Mouse (Mus musculus) cerebellum, adult 18-20 months (tissue): Measurements from ENCODE around the gene Psmd8.
"Not testable (repeated sequence)": the region's sequence is repeated elsewhere in the genome, so short reads cannot be mapped to it uniquely, and the experiment has no call there.

Experiments used
- DNase-seq, 2 experiments: peaks; one replicate each; pipeline ENCODE4 v3.0.0; 2021

Psmd8 gene

GRCm38 (mm10) chr7:29170066-29170754 lies 10.3 kb downstream of the Psmd8 start, which contains the start of the genes Ggn and Spred3:
Ggn (plus strand) TSS chr7:29170210.
Spred3 (minus strand) TSS chr7:29170411.
- peak; percentile 61 to 65 for DNase-seq

DNA sequence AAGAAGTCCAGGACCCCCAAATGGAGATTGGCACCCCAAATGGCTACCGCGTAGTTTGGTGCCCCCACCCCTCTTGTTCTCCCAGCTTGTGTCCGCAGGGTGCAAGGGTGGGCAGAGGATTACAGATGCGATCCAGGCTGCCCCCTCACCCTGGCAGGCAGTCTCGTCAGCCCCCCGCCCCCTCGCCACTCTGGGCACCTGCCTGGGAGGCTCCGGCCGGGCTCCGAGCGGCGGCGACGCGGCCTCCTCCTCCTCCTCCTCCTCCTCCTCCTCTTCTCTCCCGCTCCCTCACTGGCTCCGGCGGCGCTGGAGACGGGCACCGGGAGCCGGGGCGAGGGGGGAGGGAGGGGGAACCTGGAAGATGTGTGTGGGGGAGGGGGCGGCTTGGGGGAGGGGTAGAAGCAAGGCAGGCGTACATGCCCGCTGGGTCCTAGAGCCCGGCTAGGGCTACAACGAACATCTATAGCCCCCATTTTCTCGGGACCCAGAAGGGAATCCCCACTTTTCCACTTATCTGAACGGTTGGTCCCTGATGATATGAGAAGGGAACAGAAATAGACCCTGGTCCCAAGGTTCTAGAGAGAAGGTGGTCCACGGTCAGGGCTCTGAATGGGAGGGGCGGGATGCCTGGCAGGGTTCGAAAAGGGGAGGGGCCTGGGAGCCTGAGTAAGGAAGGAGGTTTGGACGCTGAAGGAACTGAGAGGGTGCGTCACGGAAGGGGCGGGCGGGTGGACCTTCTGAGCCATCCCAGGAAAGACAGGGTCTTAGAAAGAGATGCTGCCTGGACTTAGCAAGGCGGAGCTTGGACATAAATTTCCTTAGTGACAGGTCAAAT lies 11.1 kb downstream of the Psmd8 start:
- DNase-seq = peak; percentile 85 to 91

DNA sequence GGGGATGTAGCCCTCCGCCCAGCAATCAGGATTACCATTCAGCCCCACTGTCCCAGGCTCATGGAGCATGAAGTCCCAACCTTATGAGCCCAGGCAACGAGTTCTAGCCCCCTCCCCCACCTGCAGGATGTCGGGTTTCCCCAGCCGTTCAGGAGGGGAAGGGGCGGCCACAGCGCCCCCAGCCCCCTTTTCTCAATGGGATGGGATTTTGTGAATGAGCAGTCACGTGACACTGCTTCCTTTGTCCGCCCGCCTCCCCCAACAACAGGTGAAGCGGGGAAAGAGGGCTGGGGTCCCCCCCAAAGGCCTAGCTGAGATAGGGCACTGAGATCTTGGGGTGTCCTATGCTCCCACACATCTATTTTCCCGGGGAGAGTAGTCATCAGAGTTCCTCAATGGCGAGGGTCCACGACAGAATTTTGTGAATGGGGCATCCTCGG lies 11.7 kb downstream of the Psmd8 start:
- peak; percentile 30 to 46 for DNase-seq

- DNase-seq = peak; percentile 22 to 32
Measured at GRCm38 (mm10) chr7:29168121-29168695, 12.3 kb downstream of the Psmd8 start.

- DNase-seq = peak in 1 of 2 experiments; percentile 31
Measured at GRCm38 (mm10) chr7:29167656-29168055, 12.8 kb downstream of the Psmd8 start.

- no peak for DNase-seq
Measured at GRCm38 (mm10) chr7:29162750-29163525, 17.6 kb downstream of the Psmd8 start.

DNA sequence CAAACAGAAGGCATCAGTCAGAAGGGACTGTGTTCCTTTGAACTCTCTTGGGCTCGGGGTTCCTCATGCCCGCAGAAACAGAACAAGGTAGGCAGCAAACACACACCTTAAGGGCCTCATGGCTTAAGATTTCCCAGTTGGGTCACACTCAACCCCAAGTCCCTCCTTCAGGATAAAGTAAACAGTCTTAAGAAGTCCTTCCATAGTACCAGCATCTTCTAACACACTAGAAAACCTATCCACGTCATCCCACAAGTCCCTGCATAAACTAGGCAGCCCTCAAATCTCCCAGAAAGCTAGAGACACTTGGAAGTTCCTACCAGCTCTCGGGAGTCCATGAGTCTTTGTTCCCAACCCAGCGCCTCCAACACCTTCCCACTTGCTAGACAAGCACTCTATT lies 18.2 kb downstream of the Psmd8 start:
- DNase-seq = no peak

GRCm38 (mm10) chr7:29158264-29158663 lies 22.2 kb downstream of the Psmd8 start:
- DNase-seq = no peak

GRCm38 (mm10) chr7:29155838-29156782 lies 24.4 kb downstream of the Psmd8 start, which contains the start of gene Fam98c:
Fam98c (minus strand) TSS chr7:29156234.
- peak; percentile 91 to 92 for DNase-seq

GRCm38 (mm10) chr7:29155196-29155837 lies 25.2 kb downstream of the Psmd8 start:
- DNase-seq = peak; percentile 95 to 96

GRCm38 (mm10) chr7:29154018-29154720 lies 26.3 kb downstream of the Psmd8 start:
- DNase-seq = peak; percentile 20 to 27

GRCm38 (mm10) chr7:29151486-29151885 lies 29.0 kb downstream of the Psmd8 start:
- no peak for DNase-seq

- no peak for DNase-seq
Measured at GRCm38 (mm10) chr7:29148771-29149170, 31.7 kb downstream of the Psmd8 start.

- DNase-seq = no peak
Measured at GRCm38 (mm10) chr7:29146625-29147367, 33.7 kb downstream of the Psmd8 start.

DNA sequence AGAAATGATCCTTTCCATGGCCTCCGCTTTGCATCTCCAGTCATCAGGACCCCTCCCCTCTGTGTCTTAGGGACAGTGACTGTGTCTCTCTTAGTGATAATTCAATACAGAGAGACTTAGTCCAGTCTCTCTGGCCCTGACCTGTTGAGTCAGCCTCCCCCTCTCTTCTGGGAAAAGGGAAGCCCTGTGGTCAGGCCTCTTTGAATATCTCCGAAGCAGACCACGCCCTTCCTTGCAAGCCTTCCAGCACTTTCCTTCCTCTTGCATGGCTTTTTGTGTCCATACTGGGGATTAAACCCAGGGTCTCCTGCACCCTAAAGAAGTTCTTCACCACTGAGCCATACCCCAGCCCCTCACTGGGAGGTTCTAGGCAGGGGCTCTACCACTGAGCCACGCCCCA lies 36.5 kb downstream of the Psmd8 start:
- no peak for DNase-seq

DNA sequence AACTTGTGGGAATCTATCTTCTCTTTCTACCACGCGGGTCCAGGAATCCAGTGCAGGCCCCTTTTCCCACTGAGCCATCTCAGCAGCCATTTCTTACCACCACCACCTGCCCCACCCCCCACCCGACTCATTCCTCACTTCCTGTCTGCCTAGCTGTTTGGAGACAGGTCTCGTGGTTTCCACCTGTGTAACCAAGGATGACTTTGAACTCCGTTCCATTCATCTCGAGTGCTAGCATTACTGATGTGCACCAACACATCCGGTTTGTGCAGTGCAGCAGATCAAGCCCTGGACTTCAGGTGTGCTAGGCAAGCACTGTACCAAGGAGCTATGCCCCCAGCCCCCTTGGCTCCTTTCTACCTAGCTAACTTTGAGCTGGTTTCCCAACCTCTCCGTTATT lies 39.1 kb downstream of the Psmd8 start:
- DNase-seq = no peak

DNA sequence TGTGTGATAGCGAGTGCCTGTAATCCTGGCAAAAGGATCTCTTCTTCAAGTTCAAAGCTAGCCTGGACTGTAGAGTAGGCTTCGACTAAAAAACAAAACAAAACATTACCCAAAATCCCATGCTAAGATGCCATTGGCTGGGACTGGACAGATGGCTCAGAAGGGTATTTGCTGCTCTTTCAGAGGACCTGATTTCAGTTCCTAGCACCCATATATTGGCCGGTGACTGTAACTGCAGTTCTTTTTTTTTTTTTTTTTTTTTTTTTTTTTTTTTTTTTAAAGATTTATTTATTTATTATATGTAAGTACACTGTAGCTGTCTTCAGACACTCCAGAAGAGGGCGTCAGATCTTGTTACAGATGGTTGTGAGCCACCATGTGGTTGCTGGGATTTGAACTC lies 41.3 kb downstream of the Psmd8 start:
- not testable (repeated sequence) for DNase-seq

- no peak for DNase-seq
Measured at GRCm38 (mm10) chr7:29137429-29137828, 43.1 kb downstream of the Psmd8 start.

GRCm38 (mm10) chr7:29134693-29135386 lies 45.7 kb downstream of the Psmd8 start, which contains the start of gene Rasgrp4:
Rasgrp4 (plus strand) TSS chr7:29134851.
- DNase-seq = no peak
